Mouse (Mus musculus) liver, embryonic 12.5 days (tissue): ENCODE results near the gene Ankrd24. TPM values are rescaled to one million over a fixed set of nuclear protein-coding genes. Genes with fewer than 3 reads are reported as not detected.
"Not testable (repeated sequence)": the region's sequence is repeated elsewhere in the genome, so short reads cannot be mapped to it uniquely, and the experiment has no call there.

Source experiments
- ATAC-seq: fragments of 200-750 bp; cut with Nextera tagmentation; 2 replicates; pipeline ENCODE4 v1.8.0; 2017; ENCODE audit warnings: moderate number of reproducible peaks, mild to moderate bottlenecking, moderate library complexity
- H3K27ac ChIP-seq: fragments of 300-500 bp; sonication (generic); 2 replicates; pipeline ENCODE4 v1.5.1; 2016; ENCODE audit warnings: mild to moderate bottlenecking
- H3K27me3 ChIP-seq: fragments of 300-500 bp; sonication (generic); replicated peaks from 2 replicates; pipeline ENCODE4 v1.6.1; 2016; ENCODE audit warnings: mild to moderate bottlenecking, moderate library complexity
- H3K36me3 ChIP-seq: fragments of 300-500 bp; sonication (generic); 2 replicates; pipeline ENCODE4 v1.6.1; 2016; ENCODE audit warnings: mild to moderate bottlenecking, moderate library complexity
- H3K4me1 ChIP-seq: fragments of 300-500 bp; sonication (generic); 2 replicates; pipeline ENCODE4 v1.6.1; 2016
- H3K4me2 ChIP-seq: fragments of 300-500 bp; sonication (generic); 2 replicates; pipeline ENCODE4 v1.6.1; 2016; ENCODE audit warnings: mild to moderate bottlenecking, moderate library complexity
- H3K4me3 ChIP-seq: fragments of 300-500 bp; sonication (generic); 2 replicates; pipeline ENCODE4 v1.5.1; 2016; ENCODE audit warnings: mild to moderate bottlenecking, moderate library complexity
- H3K9ac ChIP-seq: fragments of 300-500 bp; sonication (generic); 2 replicates; pipeline ENCODE4 v1.6.1; 2016; ENCODE audit warnings: mild to moderate bottlenecking, moderate library complexity
- H3K9me3 ChIP-seq: fragments of 300-500 bp; sonication (generic); replicated peaks from 2 replicates; pipeline ENCODE4 v1.6.1; 2016; ENCODE audit warnings: mild to moderate bottlenecking, moderate library complexity
- WGBS: fragments of 180-500 bp; shearing (Covaris S2); methylation state at CpG from one replicate; pipeline ENCODE4 v1.1.7; 2016; ENCODE audit not compliant: insufficient replicate concordance; 5-methylcytosine and 5-hydroxymethylcytosine counted together
- polyA plus RNA-seq: library from polyadenylated mRNA; unstranded; fragments of >200 nt; fragmentation: Nextera tagmentation; extraction: Ambion mirVana; gene quantifications from 2 replicates; pipeline ENCODE4 v1.2.1, GENCODE M21; 2016

Gene Ankrd24
- polyA plus RNA-seq, 1 experiment from 2014 or later, result 3.8 TPM

- Histone ChIP-seq H3K27me3 (peaks cover 32% of the 10 kb centered on the region), H3K9me3 (no peaks in the 10 kb centered on the region), H3K4me3 (no peak overlapping the region), H3K27ac (no peak overlapping the region), H3K4me2 (no peak overlapping the region), H3K9ac (no peak overlapping the region), H3K4me1 (peaks cover 42% of the 10 kb centered on the region), H3K36me3 (no peaks in the 10 kb centered on the region)
- ATAC-seq, result no peak
- WGBS, result 45% methylated on average over 6 of the region's 6 CpGs
Observed at GRCm38 (mm10) chr10:81638101-81638500, 9.8 kb downstream of the Ankrd24 start.

- peaks cover 35% of the 10 kb centered on the region for H3K4me1 ChIP-seq
- not testable (repeated sequence) for H3K4me2 ChIP-seq, ATAC-seq, H3K27ac ChIP-seq, H3K9me3 ChIP-seq, H3K4me3 ChIP-seq, H3K36me3 ChIP-seq, H3K9ac ChIP-seq
- WGBS, result 51% methylated on average over 4 of the region's 4 CpGs
- peaks cover 21% of the 10 kb centered on the region for H3K27me3 ChIP-seq
Observed at GRCm38 (mm10) chr10:81640825-81641224, 12.5 kb downstream of the Ankrd24 start.

GRCm38 (mm10) chr10:81641566-81641965 is 13.2 kb downstream of the Ankrd24 start:
- WGBS, result 73% methylated on average over 2 of the region's 2 CpGs
- H3K36me3 ChIP-seq, result no peaks in the 10 kb centered on the region
- no peak overlapping the region for H3K9ac ChIP-seq
- no peak overlapping the region for H3K27ac ChIP-seq
- no peak overlapping the region for H3K4me2 ChIP-seq
- peaks cover 29% of the 10 kb centered on the region for H3K4me1 ChIP-seq
- peaks cover 21% of the 10 kb centered on the region for H3K27me3 ChIP-seq
- no peak overlapping the region for H3K4me3 ChIP-seq
- H3K9me3 ChIP-seq, result no peaks in the 10 kb centered on the region
- no peak for ATAC-seq

- no peaks in the 10 kb centered on the region for H3K36me3 ChIP-seq
- H3K9me3 ChIP-seq, result no peaks in the 10 kb centered on the region
- H3K27ac ChIP-seq, result no peak overlapping the region
- H3K4me1 ChIP-seq, result peaks cover 29% of the 10 kb centered on the region
- 73% methylated on average over 8 of the region's 8 CpGs for WGBS
- H3K4me2 ChIP-seq, result peak overlapping the region; percentile 97
- peak overlapping the region; percentile 91; the same call in 1 of the 2 replicates for H3K9ac ChIP-seq
- peak overlapping the region; percentile 77 for H3K4me3 ChIP-seq
- ATAC-seq, result no peak
- peaks cover 21% of the 10 kb centered on the region for H3K27me3 ChIP-seq
Observed at GRCm38 (mm10) chr10:81641978-81642647, 13.8 kb downstream of the Ankrd24 start.

- 20% methylated on average over 24 of the region's 24 CpGs for WGBS
- ATAC-seq, result peak; percentile 46; the same call in 1 of the 2 replicates
- Histone ChIP-seq H3K9ac (peak overlapping the region; percentile 91), H3K4me1 (peaks cover 29% of the 10 kb centered on the region), H3K36me3 (no peaks in the 10 kb centered on the region), H3K27me3 (peaks cover 19% of the 10 kb centered on the region), H3K9me3 (no peaks in the 10 kb centered on the region), H3K4me2 (peak overlapping the region; percentile 97), H3K4me3 (peak overlapping the region; percentile 77), H3K27ac (peak overlapping the region; percentile 94)
Observed at GRCm38 (mm10) chr10:81642648-81643448, 14.5 kb downstream of the Ankrd24 start.

- peak; percentile 87 for ATAC-seq
- Histone ChIP-seq H3K4me2 (peak overlapping the region; percentile 97), H3K27ac (peak overlapping the region; percentile 94), H3K27me3 (peaks cover 12% of the 10 kb centered on the region), H3K4me1 (peaks cover 32% of the 10 kb centered on the region), H3K9ac (peak overlapping the region; percentile 91), H3K9me3 (no peaks in the 10 kb centered on the region), H3K36me3 (no peaks in the 10 kb centered on the region), H3K4me3 (peak overlapping the region; percentile 77)
- 2% methylated on average over 75 of the region's 75 CpGs for WGBS
Observed at GRCm38 (mm10) chr10:81643449-81644055, 15.2 kb downstream of the Ankrd24 start.

GRCm38 (mm10) chr10:81644162-81644561 is 15.8 kb downstream of the Ankrd24 start:
- Histone ChIP-seq H3K27me3 (peaks cover 8% of the 10 kb centered on the region; the same call in 1 of the 2 replicates), H3K4me1 (peaks cover 34% of the 10 kb centered on the region), H3K9ac (peak overlapping the region; percentile 91), H3K4me2 (peak overlapping the region; percentile 97), H3K36me3 (no peaks in the 10 kb centered on the region), H3K27ac (peak overlapping the region; percentile 94), H3K9me3 (no peaks in the 10 kb centered on the region), H3K4me3 (peak overlapping the region; percentile 77)
- peak; percentile 11 for ATAC-seq
- 40% methylated on average over 2 of the region's 2 CpGs for WGBS

- Histone ChIP-seq H3K9ac (peak overlapping the region; percentile 91; the same call in 1 of the 2 replicates), H3K4me3 (no peak overlapping the region), H3K9me3 (no peaks in the 10 kb centered on the region), H3K27ac (no peak overlapping the region), H3K4me2 (peak overlapping the region; percentile 97), H3K4me1 (peaks cover 34% of the 10 kb centered on the region), H3K27me3 (0 out of 2 replicates have a peak, but pooled peaks cover 3% of the 10 kb centered on the region), H3K36me3 (no peaks in the 10 kb centered on the region)
- WGBS, result 79% methylated on average over 18 of the region's 18 CpGs
- no peak for ATAC-seq
Observed at GRCm38 (mm10) chr10:81644716-81645115, 16.4 kb downstream of the Ankrd24 start.

GRCm38 (mm10) chr10:81645391-81645790 is 17.1 kb downstream of the Ankrd24 start:
- 82% methylated on average over 4 of the region's 4 CpGs for WGBS

GRCm38 (mm10) chr10:81646015-81646555 is 17.7 kb downstream of the Ankrd24 start:
- no peak overlapping the region for H3K9ac ChIP-seq
- 64% methylated on average over 7 of the region's 7 CpGs for WGBS
- ATAC-seq, result no peak

More at GRCm38 (mm10) chr10:81645391-81645790, 17.1 kb downstream of the Ankrd24 start:
- H3K4me3 ChIP-seq, result no peak overlapping the region
- no peak for ATAC-seq
- no peak overlapping the region for H3K4me2 ChIP-seq
- H3K9me3 ChIP-seq, result no peaks in the 10 kb centered on the region
- H3K27me3 ChIP-seq, result no peaks in the 10 kb centered on the region
- H3K4me1 ChIP-seq, result peaks cover 41% of the 10 kb centered on the region
- H3K27ac ChIP-seq, result no peak overlapping the region
- H3K36me3 ChIP-seq, result no peaks in the 10 kb centered on the region
- H3K9ac ChIP-seq, result no peak overlapping the region

GRCm38 (mm10) chr10:81648803-81649775 is 20.7 kb downstream of the Ankrd24 start, which contains the start of gene Gm10778:
Gene Gm10778, plus strand, starts transcription at chr10:81649059.
- 2% methylated on average over 34 of the region's 52 CpGs for WGBS
- peak within 1 kb of the TSS; percentile 81 for H3K9ac ChIP-seq
- not testable (repeated sequence) for H3K9me3 ChIP-seq, H3K27me3 ChIP-seq
- H3K4me1 ChIP-seq, result peaks cover 27% of the 10 kb centered on the region
- H3K4me3 ChIP-seq, result peak within 1 kb of the TSS; percentile 69
- H3K4me2 ChIP-seq, result peak within 1 kb of the TSS; percentile 78
- peaks cover 21% of the 10 kb centered on the region for H3K36me3 ChIP-seq
- ATAC-seq, result peak; percentile 94
- H3K27ac ChIP-seq, result peak within 1 kb of the TSS; percentile 75

More at GRCm38 (mm10) chr10:81646015-81646555, 17.7 kb downstream of the Ankrd24 start:
- peaks cover 4% of the 10 kb centered on the region; the same call in 1 of the 2 replicates for H3K36me3 ChIP-seq
- no peak overlapping the region for H3K4me2 ChIP-seq
- H3K9me3 ChIP-seq, result no peaks in the 10 kb centered on the region
- H3K4me3 ChIP-seq, result no peak overlapping the region
- no peaks in the 10 kb centered on the region for H3K27me3 ChIP-seq
- H3K27ac ChIP-seq, result no peak overlapping the region
- peaks cover 47% of the 10 kb centered on the region for H3K4me1 ChIP-seq
